Mouse (Mus musculus) cortical plate, adult 2 months (tissue): ENCODE data around the gene Adad2. TPM values are rescaled to one million over a fixed set of nuclear protein-coding genes. Genes with fewer than 3 reads are reported as not detected.

ENCODE experiments used
- H3K27ac ChIP-seq: fragments of 200-500 bp; 2 replicates; pipeline ENCODE4 v1.5.1; 2012; ENCODE audit warnings: low read length, control low read depth, inconsistent platforms; ENCODE audit not compliant: insufficient read depth
- H3K4me1 ChIP-seq: fragments of 200-500 bp; 2 replicates; pipeline ENCODE4 v1.6.1; 2011; ENCODE audit warnings: low read length; ENCODE audit not compliant: control insufficient read depth, insufficient read depth
- H3K4me3 ChIP-seq: fragments of 200-500 bp; 2 replicates; pipeline ENCODE4 v1.5.1; 2011; ENCODE audit warnings: mild to moderate bottlenecking, low read length, control low read depth; ENCODE audit not compliant: insufficient read depth
- CTCF ChIP-seq: fragments of 200-500 bp; IDR thresholded peaks from 2 replicates; pipeline ENCODE4 v1.5.1; 2011; ENCODE audit warnings: mild to moderate bottlenecking, control low read depth, low read length; ENCODE audit not compliant: insufficient read depth; ENCODE audit errors: extremely low read depth
- POLR2A ChIP-seq: fragments of 200-500 bp; IDR thresholded peaks from 2 replicates; pipeline ENCODE4 v1.6.1; 2011; ENCODE audit warnings: mild to moderate bottlenecking, low read length, control low read depth; ENCODE audit not compliant: insufficient read depth; ENCODE audit errors: extremely low read depth
- polyA plus RNA-seq: library from polyadenylated mRNA; depleted of rRNA; stranded (reverse); fragments of >200 nt; gene quantifications from 2 replicates; pipeline ENCODE4 v1.2.3, GENCODE M21; 2012; rRNA removed

The Adad2 gene
- polyA plus RNA-seq, 1 experiment: 0.23 TPM

GRCm38 (mm10) chr8:119656709-119657464, 44.3 kb downstream of the Adad2 start:
- Histone ChIP-seq H3K27ac (no peak overlapping the region), H3K4me3 (no peak overlapping the region), H3K4me1 (no peaks in the 10 kb centered on the region)
- no peak for TF ChIP-seq POLR2A
- peak; percentile 32; the same call in 1 of the 2 replicates for TF ChIP-seq CTCF

- Histone ChIP-seq H3K4me3 (no peak overlapping the region), H3K27ac (peak overlapping the region; percentile 72), H3K4me1 (no peaks in the 10 kb centered on the region)
- no peak for TF ChIP-seq CTCF
- no peak for TF ChIP-seq POLR2A
Measured at GRCm38 (mm10) chr8:119661081-119661480, 48.5 kb downstream of the Adad2 start.

GRCm38 (mm10) chr8:119661892-119662291, 49.3 kb downstream of the Adad2 start:
- Histone ChIP-seq H3K4me3 (no peak overlapping the region), H3K4me1 (no peaks in the 10 kb centered on the region), H3K27ac (no peak overlapping the region)
- TF ChIP-seq POLR2A (no peak), CTCF (no peak)

- no peaks in the 10 kb centered on the region for H3K4me1 ChIP-seq
- 0 out of 2 replicates have a peak overlapping the region, but pooled peaks have one; percentile 10 for H3K27ac ChIP-seq
- TF ChIP-seq POLR2A (no peak), CTCF (no peak)
- H3K4me3 ChIP-seq: no peak overlapping the region
Measured at GRCm38 (mm10) chr8:119663440-119663839, 50.9 kb downstream of the Adad2 start.

GRCm38 (mm10) chr8:119665270-119665669, 52.7 kb downstream of the Adad2 start:
- Histone ChIP-seq H3K4me3 (no peak overlapping the region), H3K4me1 (no peaks in the 10 kb centered on the region), H3K27ac (no peak overlapping the region)
- TF ChIP-seq CTCF: no peak
- no peak for TF ChIP-seq POLR2A

Other genes starting within 250 kb of the Adad2 start
- 24.7 and 26.9 TPM in 2 replicates for gene Mlycd, start 217.9 kb upstream of the Adad2 start, polyA plus RNA-seq
- gene Osgin1, start 178.6 kb upstream of the Adad2 start, polyA plus RNA-seq: 0.86 and 1.1 TPM in 2 replicates
- 31.9 and 48.3 TPM in 2 replicates for gene Necab2, start 166.0 kb upstream of the Adad2 start, polyA plus RNA-seq
- gene Slc38a8, start 111.0 kb upstream of the Adad2 start, polyA plus RNA-seq: 0.09 and 0.23 TPM in 2 replicates
- 63.1 and 66.1 TPM in 2 replicates for gene Mbtps1, start 54.0 kb upstream of the Adad2 start, polyA plus RNA-seq
- 31.1 and 32.2 TPM in 2 replicates for gene Hsdl1, start 37.6 kb upstream of the Adad2 start, polyA plus RNA-seq
- 0.21 and 0.44 TPM in 2 replicates for gene Dnaaf1, start 37.5 kb upstream of the Adad2 start, polyA plus RNA-seq
- gene Taf1c, start 7.5 kb upstream of the Adad2 start, polyA plus RNA-seq: 15.8 and 16.6 TPM in 2 replicates
- gene Kcng4, start 22.9 kb downstream of the Adad2 start, polyA plus RNA-seq: 5.3 and 5.5 TPM in 2 replicates
- gene Wfdc1, start 53.6 kb downstream of the Adad2 start, polyA plus RNA-seq: 17.5 and 20.3 TPM in 2 replicates
- gene Atp2c2, start 87.3 kb downstream of the Adad2 start, polyA plus RNA-seq: 0.96 and 1.1 TPM in 2 replicates
- gene Tldc1, start 165.7 kb downstream of the Adad2 start, polyA plus RNA-seq: 11.3 and 12.3 TPM in 2 replicates
- 80.4 and 97.9 TPM in 2 replicates for gene Cotl1, start 227.8 kb downstream of the Adad2 start, polyA plus RNA-seq
- 7.4 and 8.7 TPM in 2 replicates for gene Klhl36, start 249.5 kb downstream of the Adad2 start, polyA plus RNA-seq